Mouse (Mus musculus) C3H10T1/2 (cell line): ENCODE measurements around the gene Bmp10. TPM values are rescaled to one million over a fixed set of nuclear protein-coding genes. Genes with fewer than 3 reads are reported as not detected.

Experiments
- polyA plus RNA-seq, 2 experiments: library from polyadenylated mRNA; unstranded; fragments of >200 nt; fragmentation: generic; extraction: Trizol; gene quantifications; one replicate each; pipeline ENCODE4 v1.2.1; 2012; ENCODE audit warnings: missing spikeins in 2 of 2

Bmp10 gene
- polyA plus RNA-seq: not detected

DNA sequence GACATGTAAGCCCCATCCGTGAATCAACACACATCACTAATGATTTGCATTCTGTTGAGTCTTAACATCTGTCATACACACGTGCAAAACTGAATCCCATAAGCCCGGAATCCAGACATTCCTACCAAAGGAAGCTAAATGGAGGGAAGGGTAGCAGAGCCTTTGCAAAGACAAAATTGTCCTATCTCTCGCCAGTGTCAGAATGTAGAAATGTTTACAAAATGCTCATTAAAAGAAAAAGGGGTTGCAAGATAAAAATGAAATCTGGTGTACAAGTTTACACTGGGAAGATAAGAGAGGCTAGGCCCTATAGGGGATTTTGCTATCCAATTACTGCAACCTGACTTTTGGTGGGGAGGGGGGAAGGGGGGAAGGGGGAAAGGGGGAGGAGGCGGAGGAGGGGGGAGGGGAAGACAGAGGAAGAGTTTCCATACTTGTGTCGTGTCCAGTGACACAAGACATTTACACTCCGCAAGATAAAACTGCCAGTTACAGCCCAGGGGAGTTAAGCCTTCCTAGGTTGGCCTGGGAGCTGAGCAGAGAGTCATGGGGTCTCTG lies at the start of gene Bmp10:
Bmp10 (plus strand) TSS at position 508 of the 558 bp plus-strand sequence.

GRCm38 (mm10) chr6:87388877-87389276 lies 39.9 kb upstream of the Bmp10 start, which contains the start of gene Gkn3:
Gene Gkn3 (minus strand): TSS chr6:87388935.

Other genes with a start within 250 kb of the Bmp10 start
- gene Antxr1, start 93.2 kb upstream of the Bmp10 start, polyA plus RNA-seq: 10 to 100 TPM in 1 of 2 experiments, under 1 TPM in 1; 0.59 to 15.2 TPM
- not detected for gene Gkn1, start 78.1 kb upstream of the Bmp10 start, polyA plus RNA-seq
- not detected for gene Gkn2, start 55.6 kb upstream of the Bmp10 start, polyA plus RNA-seq
- gene Gkn3, start 40.1 kb upstream of the Bmp10 start, polyA plus RNA-seq: not detected
- gene Arhgap25, start 104.3 kb downstream of the Bmp10 start, polyA plus RNA-seq: under 1 TPM in 1 of 2 experiments, not detected in 1; 0.02 TPM
- gene Prokr1, start 161.7 kb downstream of the Bmp10 start, polyA plus RNA-seq: 1 to 10 TPM in 1 of 2 experiments, not detected in 1; 1.2 TPM
- 1 to 10 TPM; 1.2 to 7.8 TPM for gene Aplf, start 243.2 kb downstream of the Bmp10 start, polyA plus RNA-seq